Mouse (Mus musculus): ENCODE data around the gene Eps8.

DNA sequence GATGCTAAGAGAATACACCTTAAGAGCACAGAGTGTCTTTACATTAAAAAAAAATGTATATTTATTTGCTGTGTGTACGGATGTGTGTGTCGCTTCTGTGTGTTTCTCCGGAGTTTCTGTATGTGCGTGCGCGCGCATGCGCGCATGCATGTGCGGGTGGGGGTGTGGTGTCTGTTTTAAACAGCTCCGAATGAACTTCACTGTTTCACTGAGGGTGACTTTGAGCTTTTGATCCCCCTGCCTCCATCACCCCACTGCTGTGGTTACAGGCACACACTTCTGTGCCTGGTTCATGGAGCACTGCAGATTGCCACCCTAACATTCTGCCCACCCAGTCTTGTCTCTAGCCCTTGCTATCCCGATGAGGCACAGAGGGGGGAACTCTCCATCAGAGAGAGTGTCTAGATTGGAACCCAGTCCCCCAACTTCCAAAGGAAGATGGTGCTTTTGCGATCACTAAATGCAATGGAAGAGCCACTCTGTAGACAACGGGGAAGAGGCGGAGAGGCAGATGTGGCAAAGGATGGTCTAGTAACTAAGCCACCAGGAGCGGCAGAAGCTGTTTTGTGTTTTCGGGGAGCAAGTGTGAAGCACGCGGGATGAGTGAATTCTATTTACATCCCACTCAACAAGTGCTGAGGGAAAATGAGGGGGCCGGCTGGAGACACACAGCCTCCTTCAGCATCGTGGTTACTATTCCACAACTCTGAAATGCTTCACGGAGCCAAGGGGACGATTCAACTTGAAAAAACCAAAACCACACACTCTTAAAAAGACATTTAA, 7.1 kb upstream of the Eps8 start:
- TF ChIP-seq CTCF (IDR thresholded peaks at IDR 0.05; ENCODE audit: low read depth) (no peak), EP300 (IDR thresholded peaks at IDR 0.05; ENCODE audit: low read depth) (no peak)

All from liver, postnatal 0 days (tissue).